Mouse (Mus musculus): Measurements from ENCODE around the gene Cmpk1.

DNA sequence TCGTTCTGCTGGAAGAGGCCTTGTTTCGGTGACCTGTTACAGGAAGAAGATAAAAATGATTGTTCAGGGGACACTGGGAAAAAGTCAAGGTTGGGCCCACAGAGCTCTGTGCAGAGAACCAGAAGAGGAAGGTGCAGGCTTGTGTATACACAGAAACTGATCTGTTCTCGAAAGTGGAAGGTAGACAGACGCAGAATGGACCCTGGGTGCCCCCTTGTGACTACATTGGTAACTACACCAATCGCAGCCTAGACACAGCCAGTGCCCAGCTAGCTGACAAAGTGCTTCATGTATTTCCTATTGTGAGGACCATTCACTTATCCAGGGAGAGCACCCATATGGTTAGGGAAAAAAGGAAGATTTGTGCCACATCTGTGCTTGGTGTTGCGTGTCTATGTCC lies 39.6 kb downstream of the Cmpk1 start:
- TF ChIP-seq GATA1 (IDR thresholded peaks at IDR 0.05; ENCODE audit: low read length) (no peak), TAL1 (IDR thresholded peaks at IDR 0.05; ENCODE audit: low read length) (no peak)
